Mouse (Mus musculus) cerebellum, adult 9-10 months (tissue): ENCODE data around the gene Cbx7.
"Not testable (repeated sequence)": the region's sequence is repeated elsewhere in the genome, so short reads cannot be mapped to it uniquely, and the experiment has no call there.

Experiments used
- DNase-seq: peaks from one replicate; pipeline ENCODE4 v3.0.0; 2022

The Cbx7 gene

GRCm38 (mm10) chr15:79946022-79946421, 24.9 kb downstream of the Cbx7 start:
- peak; percentile 86 for DNase-seq

- DNase-seq, result no peak
Measured at GRCm38 (mm10) chr15:79944948-79945347, 26.0 kb downstream of the Cbx7 start.

DNA sequence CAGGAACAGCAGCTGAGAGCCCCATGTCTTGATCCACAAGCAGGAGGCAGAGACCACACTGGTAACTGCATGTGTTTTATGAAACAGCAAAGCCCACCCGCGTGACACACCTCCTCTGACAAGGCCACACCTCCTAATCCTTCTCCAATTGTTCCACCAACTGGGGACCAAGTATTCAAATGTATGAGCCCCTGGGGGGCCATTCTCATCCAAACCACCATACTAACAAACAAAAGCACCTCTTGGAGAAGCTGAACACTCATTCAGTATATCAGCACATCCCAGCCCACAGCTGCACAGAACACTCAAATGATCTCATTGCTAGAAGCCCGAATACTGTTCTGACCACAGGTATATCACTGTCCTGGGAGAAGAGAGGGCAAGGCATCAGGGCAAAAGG, 27.3 kb downstream of the Cbx7 start:
- DNase-seq, result no peak

DNA sequence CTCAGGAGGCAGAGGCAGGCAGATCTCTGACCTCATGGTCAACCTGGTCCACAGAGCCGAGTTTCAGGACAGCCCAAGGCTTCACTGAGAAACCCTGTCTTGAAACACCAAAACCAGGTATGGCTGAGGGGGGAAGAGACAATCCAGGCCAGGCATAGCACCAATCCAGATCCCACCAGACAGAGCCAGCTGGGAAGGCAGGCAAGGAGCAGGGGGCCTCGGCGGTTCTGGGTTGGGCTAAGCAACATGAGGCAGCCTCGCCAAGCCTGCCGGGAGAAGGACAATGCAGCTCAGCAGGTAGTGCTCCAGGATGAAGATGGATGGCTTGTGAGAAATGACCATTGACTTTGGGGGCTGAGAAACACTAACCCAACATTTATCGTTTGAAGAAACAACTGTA, 28.4 kb downstream of the Cbx7 start:
- DNase-seq, result no peak

DNA sequence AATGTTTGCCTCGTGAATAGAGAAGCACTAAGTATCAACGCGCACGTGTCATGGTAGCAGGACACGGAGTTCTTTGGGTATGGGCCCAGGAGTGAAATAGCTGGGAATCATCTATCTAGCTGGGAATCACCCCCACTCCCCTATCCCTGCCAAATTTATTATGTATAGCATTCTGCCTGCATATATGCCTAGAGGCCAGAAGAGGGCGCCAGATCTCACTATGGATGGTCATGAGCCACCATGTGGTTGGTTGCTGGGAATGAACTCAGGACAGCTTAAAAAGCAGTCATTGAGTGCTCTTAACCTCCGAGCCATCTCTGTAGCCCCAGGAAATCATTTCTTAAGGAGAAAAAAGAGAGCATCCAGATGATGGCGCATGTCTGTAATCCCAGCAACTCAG, 30.0 kb downstream of the Cbx7 start:
- peak; percentile 59 for DNase-seq

GRCm38 (mm10) chr15:79939913-79940312, 31.0 kb downstream of the Cbx7 start:
- DNase-seq, result no peak

- DNase-seq, result not testable (repeated sequence)
Measured at GRCm38 (mm10) chr15:79939501-79939900, 31.4 kb downstream of the Cbx7 start.

GRCm38 (mm10) chr15:79939020-79939419, 31.9 kb downstream of the Cbx7 start:
- no peak for DNase-seq

DNA sequence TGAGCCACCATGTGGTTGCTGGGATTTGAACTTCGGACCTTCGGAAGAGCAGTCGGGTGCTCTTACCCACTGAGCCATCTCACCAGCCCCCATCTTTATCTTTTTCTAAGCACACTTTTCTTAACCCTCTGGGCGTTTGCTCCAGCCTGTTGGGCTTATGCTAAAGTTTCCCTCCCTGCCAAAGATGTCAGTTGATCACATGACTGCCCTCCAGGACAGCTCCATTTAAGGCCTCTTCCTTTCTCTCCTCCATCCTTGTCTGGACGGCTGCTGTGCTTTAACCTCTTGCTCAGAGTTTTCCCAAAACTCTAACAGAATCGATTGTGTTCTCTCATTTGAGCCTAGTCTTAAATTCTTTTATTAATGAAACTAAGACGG, 34.6 kb downstream of the Cbx7 start:
- no peak for DNase-seq

DNA sequence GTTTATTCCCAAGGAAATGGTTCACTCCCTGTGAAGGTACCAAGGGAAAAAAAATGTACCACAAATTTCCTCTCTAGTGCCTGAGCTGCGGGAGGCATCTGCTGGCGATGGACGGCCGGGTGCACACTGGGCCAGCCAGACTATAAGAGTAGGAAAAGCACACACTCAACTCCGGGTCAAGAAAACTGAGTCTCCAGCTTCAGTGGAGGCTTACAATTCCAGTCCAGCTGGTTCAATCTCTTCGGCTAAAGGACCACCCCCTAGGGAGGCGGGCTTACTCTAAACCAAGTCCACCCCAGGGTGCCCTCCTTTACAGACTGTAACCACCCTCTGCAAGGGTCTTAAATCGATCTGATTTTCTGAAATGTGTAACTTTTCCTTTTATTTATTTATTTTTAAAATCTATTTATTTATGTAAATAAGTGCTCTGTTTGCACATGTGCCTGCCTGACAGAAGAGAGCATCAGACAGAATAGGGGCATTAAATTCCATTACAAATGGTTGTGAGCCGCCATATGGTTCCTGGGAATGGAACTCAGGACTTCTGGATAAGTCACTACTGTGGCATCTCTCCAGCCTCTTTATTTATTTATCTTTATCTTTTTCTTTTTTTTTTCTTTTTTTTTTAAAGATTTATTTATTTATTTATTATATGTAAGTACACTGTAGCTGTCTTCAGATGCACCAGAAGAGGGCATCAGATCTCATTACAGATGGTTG, 35.1 kb downstream of the Cbx7 start:
- DNase-seq, result no peak

GRCm38 (mm10) chr15:79934776-79935175, 36.1 kb downstream of the Cbx7 start:
- DNase-seq, result peak; percentile 15

DNA sequence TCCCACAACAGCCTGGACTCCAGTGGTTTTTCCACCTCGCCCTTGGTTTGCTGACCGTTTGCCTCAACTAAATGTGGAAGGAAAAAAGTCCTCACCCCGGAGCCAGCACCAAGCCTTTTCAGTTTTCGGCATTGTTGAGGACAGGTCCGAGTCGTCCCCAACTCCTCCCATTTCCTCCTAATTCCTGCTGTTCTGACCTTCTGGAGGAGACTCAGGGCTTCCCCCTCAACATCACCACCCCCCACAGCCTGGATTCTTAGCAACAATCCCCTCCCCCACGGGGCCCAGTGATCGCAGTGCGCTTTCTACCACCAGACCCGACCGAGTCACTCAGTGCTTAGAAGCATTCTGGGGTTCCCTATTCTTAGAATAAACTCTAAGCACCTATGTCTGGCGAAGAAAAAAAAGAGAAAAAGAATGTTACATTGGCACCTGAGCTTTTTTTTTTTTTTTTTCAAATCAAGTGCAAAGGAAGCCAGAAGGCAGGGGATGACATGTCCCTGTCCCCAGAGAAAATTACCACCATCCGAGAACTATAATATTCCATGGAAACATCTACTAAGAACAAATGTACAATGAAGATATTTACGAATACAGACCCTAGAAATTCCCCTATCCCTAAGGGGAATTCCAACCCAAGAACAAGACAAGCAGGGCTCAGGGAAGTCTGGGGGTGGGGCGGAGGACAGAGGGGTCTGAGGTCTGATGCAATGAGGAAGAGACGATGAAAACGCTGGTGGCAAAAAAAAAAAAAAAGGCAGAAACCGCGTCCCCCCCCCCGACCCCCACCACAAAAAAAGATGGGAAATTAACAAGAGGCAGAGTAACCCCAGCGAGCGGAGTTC, 37.0 kb downstream of the Cbx7 start:
- DNase-seq, result no peak

DNA sequence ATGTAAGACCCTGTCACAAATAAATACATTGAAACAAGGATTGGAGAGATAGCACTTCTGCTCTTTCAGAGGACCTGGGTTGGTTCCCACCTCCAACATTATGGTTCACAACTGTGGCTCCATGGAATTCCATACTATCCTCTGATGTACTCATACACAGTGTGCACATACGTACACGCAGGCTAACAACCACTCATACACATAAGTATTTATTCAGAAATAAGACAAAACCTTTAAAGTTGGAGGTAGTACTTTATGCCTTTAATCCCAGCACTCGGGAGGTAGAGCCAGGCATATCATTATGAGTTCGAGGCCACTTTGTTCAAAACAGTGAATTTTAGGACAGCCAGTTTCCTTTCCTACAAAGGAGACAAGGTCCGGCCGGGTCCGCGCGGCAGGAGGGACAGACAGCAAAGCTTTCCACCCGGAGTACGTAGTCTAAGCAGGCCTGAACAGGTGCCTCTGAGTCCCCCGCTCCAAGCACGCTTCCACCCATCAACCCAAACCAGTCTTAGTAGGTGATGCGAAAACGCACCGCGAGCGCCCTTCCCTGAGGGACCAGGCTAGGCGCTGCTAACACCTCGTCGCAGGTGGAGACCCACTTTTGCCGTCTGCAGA, 37.8 kb downstream of the Cbx7 start:
- peak; percentile 51 for DNase-seq

- DNase-seq, result peak; percentile 95
Measured at GRCm38 (mm10) chr15:79932323-79932987, 38.5 kb downstream of the Cbx7 start.

DNA sequence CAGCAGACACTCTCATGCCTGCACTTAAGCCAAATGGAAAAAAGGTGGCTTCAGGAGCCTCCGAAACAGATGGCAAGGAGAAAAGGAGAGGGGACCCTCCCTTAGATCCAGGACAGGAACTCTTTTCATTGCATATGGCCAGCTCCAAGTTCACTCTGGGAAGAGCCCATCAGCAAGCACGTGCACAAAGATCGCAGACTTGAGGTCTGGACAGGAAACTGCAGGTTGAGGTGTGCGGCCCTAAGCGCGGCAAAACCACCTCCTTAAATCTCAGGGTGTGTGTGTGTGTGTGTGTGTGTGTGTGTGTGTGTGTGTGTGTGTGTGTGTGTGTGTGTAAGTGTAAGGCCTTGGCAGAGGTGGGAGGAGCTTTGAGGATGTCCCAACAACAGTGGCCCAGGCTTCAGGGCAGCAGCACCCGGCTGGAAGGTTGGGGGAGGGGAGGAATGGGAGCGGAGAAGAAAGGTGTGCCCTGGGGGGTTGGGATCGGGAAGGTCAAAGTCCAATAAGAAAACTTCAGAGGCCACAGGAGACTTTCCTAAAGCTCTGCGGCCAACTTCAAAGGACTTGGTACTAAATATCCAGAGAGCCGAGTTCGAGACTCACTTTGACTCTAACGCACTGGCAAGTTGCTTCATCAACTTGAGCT, 39.3 kb downstream of the Cbx7 start:
- no peak for DNase-seq

DNA sequence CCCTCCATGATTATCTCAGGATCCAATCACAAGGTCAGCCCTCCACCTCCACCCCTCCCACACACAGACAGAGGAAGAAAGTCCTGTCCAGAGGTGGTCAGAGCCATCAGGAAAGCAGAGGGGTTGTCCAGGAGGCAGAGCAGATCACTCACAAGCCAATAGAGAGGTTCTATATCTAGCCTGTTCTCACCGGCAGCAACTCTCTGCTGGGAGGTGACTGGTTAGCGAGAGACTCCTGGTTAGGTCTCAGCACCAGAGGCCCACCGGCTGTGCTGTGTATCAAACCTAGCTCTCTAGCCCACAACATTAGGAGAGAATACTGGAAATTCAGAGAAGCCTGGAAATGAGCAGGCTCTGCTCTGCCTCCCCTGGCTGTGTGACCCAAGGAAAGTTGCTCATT, 41.2 kb downstream of the Cbx7 start:
- no peak for DNase-seq

DNA sequence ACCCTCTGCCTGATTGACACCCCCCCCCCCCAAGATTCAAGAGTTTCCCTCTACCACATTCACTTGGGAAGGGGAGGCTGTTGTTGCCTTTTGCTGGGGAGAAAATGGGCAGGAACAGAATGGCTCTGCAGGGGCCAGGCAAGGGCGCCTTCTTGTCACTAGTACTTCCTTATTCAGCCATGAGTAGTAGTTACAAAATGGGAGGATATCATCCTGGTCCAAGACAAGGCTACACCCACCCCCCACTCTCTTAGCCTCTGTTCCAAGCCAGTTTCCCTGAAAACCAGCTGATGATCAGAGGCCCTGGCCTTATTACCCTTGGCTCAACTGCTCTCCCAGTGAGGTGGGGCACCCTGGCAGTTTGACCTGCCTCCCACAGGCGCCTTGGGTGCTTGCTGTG, 42.2 kb downstream of the Cbx7 start:
- DNase-seq, result no peak

DNA sequence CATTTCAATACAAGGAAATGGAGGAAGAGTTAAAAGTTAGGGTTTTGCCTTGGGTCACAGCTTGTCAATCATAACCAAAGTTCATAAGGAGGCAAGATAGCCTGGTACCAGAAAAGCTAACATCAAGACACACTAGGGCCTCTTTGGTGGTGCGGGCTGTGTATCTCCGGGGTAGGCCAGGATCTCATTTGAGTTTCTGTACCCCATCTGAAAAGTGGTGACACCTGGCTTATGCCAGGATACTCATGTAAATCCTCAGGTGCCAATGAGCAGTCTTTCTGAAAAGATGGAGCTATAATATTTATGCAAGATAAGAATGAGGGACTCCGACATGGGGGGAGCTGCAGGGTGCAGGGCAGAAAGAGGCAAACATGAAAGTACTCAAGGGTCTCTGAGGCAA, 42.6 kb downstream of the Cbx7 start:
- DNase-seq, result no peak

DNA sequence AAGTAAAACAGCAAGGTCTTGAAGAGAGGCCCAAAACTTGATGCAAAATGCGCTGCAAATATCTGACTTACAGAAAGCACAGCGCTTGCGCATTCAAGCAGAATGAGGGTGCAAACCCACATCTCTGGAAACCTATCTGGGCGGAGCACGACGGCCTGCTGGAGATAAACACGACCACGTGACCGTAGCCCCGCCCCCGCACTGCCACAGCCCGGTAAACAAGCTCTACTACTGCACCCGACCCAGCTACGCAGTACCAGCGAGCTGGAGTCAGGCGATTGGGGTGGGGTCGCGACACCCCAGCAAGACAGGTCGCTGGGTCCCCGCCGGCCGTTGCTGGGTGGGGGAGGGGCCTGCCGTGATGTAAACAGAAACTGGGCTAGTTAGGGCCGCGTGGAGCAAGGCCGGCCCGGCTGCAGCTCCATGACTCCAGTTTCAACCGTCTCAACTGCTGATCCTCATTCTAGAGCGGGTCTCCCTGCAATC, 43.2 kb downstream of the Cbx7 start:
- DNase-seq, result peak; percentile 94

DNA sequence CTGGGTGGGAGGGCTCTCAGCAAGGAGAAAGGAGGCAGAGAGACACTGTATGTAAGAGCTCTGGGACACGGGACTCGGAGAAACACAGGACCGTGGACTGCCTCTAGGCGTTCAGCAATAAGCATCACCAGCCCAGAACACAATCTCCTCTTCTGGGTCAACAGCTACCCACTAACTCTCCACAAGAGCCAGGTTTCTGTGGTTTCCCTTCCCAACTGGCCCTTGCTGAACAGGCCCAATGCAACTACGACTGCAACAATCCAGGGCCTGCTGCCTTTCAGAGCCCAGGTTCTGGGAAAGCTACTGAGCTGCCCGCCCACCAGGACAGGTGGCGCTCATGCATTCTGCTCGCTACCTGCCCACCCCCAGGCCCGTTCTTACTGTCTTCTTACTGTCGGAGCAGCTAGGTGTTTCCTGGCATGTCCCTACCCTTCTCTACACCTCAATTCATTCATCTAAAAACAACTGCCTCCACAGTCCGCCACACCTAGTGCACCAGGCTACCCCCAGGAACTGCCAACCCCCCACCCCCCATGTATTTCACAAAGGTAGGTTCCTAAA, 44.0 kb downstream of the Cbx7 start:
- DNase-seq, result no peak

- DNase-seq, result no peak
Measured at GRCm38 (mm10) chr15:79919787-79920186, 51.1 kb downstream of the Cbx7 start.

- no peak for DNase-seq
Measured at GRCm38 (mm10) chr15:79918485-79918884, 52.4 kb downstream of the Cbx7 start.
